Mouse (Mus musculus): Measurements from ENCODE around the gene Ccp110. TPM values are rescaled to one million over a fixed set of nuclear protein-coding genes. Genes with fewer than 3 reads are reported as not detected.

Ccp110 gene
- polyA plus RNA-seq, 1 experiment: 3.2 TPM

GRCm38 (mm10) chr7:118728846-118729587 is 16.7 kb downstream of the Ccp110 start:
- DNase-seq (ENCODE audit: low read depth): no peak

GRCm38 (mm10) chr7:118731781-118732180 is 19.4 kb downstream of the Ccp110 start:
- no peak for DNase-seq (ENCODE audit: low read depth)

- DNase-seq (ENCODE audit: low read depth): no peak
Measured at GRCm38 (mm10) chr7:118733225-118733624, 20.9 kb downstream of the Ccp110 start.

GRCm38 (mm10) chr7:118738730-118739129 is 26.4 kb downstream of the Ccp110 start:
- no peak for DNase-seq (ENCODE audit: low read depth)

- DNase-seq (ENCODE audit: low read depth): no peak
Measured at GRCm38 (mm10) chr7:118739975-118740531, 27.7 kb downstream of the Ccp110 start, which contains the start of gene Vps35l. Gene Vps35l (plus strand): TSS chr7:118740226.

GRCm38 (mm10) chr7:118740532-118741338 is 28.4 kb downstream of the Ccp110 start:
- peak; percentile 82 for DNase-seq (ENCODE audit: low read depth)

- DNase-seq (ENCODE audit: low read depth): no peak
Measured at GRCm38 (mm10) chr7:118742278-118742677, 29.9 kb downstream of the Ccp110 start.

GRCm38 (mm10) chr7:118744766-118745165 is 32.4 kb downstream of the Ccp110 start:
- DNase-seq (ENCODE audit: low read depth): no peak

- no peak for DNase-seq (ENCODE audit: low read depth)
Measured at GRCm38 (mm10) chr7:118747891-118748672, 35.7 kb downstream of the Ccp110 start.

- no peak for DNase-seq (ENCODE audit: low read depth)
Measured at GRCm38 (mm10) chr7:118749706-118750105, 37.4 kb downstream of the Ccp110 start.

- DNase-seq (ENCODE audit: low read depth): no peak
Measured at GRCm38 (mm10) chr7:118751625-118752024, 39.3 kb downstream of the Ccp110 start.

- no peak for DNase-seq (ENCODE audit: low read depth)
Measured at GRCm38 (mm10) chr7:118755756-118756155, 43.4 kb downstream of the Ccp110 start.

GRCm38 (mm10) chr7:118756490-118757265 is 44.3 kb downstream of the Ccp110 start:
- no peak for DNase-seq (ENCODE audit: low read depth)

- DNase-seq (ENCODE audit: low read depth): no peak
Measured at GRCm38 (mm10) chr7:118758369-118758768, 46.0 kb downstream of the Ccp110 start.

GRCm38 (mm10) chr7:118759372-118759771 is 47.0 kb downstream of the Ccp110 start:
- no peak for DNase-seq (ENCODE audit: low read depth)

GRCm38 (mm10) chr7:118763939-118764338 is 51.6 kb downstream of the Ccp110 start:
- no peak for DNase-seq (ENCODE audit: low read depth)

GRCm38 (mm10) chr7:118764725-118765124 is 52.4 kb downstream of the Ccp110 start:
- DNase-seq (ENCODE audit: low read depth): no peak

GRCm38 (mm10) chr7:118765604-118766003 is 53.3 kb downstream of the Ccp110 start:
- DNase-seq (ENCODE audit: low read depth): no peak

GRCm38 (mm10) chr7:118766119-118766833 is 53.9 kb downstream of the Ccp110 start:
- no peak for DNase-seq (ENCODE audit: low read depth)

GRCm38 (mm10) chr7:118766834-118767224 is 54.5 kb downstream of the Ccp110 start:
- DNase-seq (ENCODE audit: low read depth): no peak
